Mouse (Mus musculus) B cell, adult 2 months (primary cell): ENCODE measurements around the gene Aldh3a2.
A peak's percentile ranks its signal among the peaks of the same experiment; 100 is the strongest.
"Not testable (repeated sequence)": the region's sequence is repeated elsewhere in the genome, so short reads cannot be mapped to it uniquely, and the experiment has no call there.

ENCODE experiments used
- DNase-seq, 2 experiments: peaks; one replicate each; pipeline ENCODE4 v3.0.0; 2022

Gene Aldh3a2

GRCm38 (mm10) chr11:61266551-61267533 is at the start of gene Aldh3a2:
Gene Aldh3a2 (minus strand): TSS chr11:61267464.
- DNase-seq, result peak; percentile 96 to 97

- no peak for DNase-seq
Observed at GRCm38 (mm10) chr11:61316864-61317263, 49.6 kb upstream of the Aldh3a2 start.

- no peak for DNase-seq
Observed at GRCm38 (mm10) chr11:61310321-61310720, 43.1 kb upstream of the Aldh3a2 start.

- DNase-seq, result peak in 1 of 2 experiments; percentile 31
Observed at GRCm38 (mm10) chr11:61309831-61310230, 42.6 kb upstream of the Aldh3a2 start.

- peak; percentile 32 to 43 for DNase-seq
Observed at GRCm38 (mm10) chr11:61307795-61308194, 40.5 kb upstream of the Aldh3a2 start.

- DNase-seq, result peak; percentile 77 to 80
Observed at GRCm38 (mm10) chr11:61305377-61305776, 38.1 kb upstream of the Aldh3a2 start.

GRCm38 (mm10) chr11:61304535-61304934 is 37.3 kb upstream of the Aldh3a2 start:
- DNase-seq, result not testable (repeated sequence)

- DNase-seq, result peak in 1 of 2 experiments; percentile 26
Observed at GRCm38 (mm10) chr11:61300716-61301392, 33.6 kb upstream of the Aldh3a2 start.

GRCm38 (mm10) chr11:61300205-61300604 is 32.9 kb upstream of the Aldh3a2 start:
- no peak for DNase-seq

- no peak for DNase-seq
Observed at GRCm38 (mm10) chr11:61297901-61298300, 30.6 kb upstream of the Aldh3a2 start.

GRCm38 (mm10) chr11:61297326-61297725 is 30.1 kb upstream of the Aldh3a2 start:
- DNase-seq, result no peak

- DNase-seq, result no peak
Observed at GRCm38 (mm10) chr11:61296556-61296955, 29.3 kb upstream of the Aldh3a2 start.

GRCm38 (mm10) chr11:61295556-61295955 is 28.3 kb upstream of the Aldh3a2 start:
- no peak for DNase-seq

- DNase-seq, result no peak
Observed at GRCm38 (mm10) chr11:61294431-61294830, 27.2 kb upstream of the Aldh3a2 start.

- no peak for DNase-seq
Observed at GRCm38 (mm10) chr11:61293251-61293650, 26.0 kb upstream of the Aldh3a2 start.

- DNase-seq, result no peak
Observed at GRCm38 (mm10) chr11:61284323-61284722, 17.1 kb upstream of the Aldh3a2 start.

- DNase-seq, result no peak
Observed at GRCm38 (mm10) chr11:61283414-61284049, 16.3 kb upstream of the Aldh3a2 start.

GRCm38 (mm10) chr11:61278445-61279077 is 11.3 kb upstream of the Aldh3a2 start:
- DNase-seq, result no peak

GRCm38 (mm10) chr11:61277937-61278336 is 10.7 kb upstream of the Aldh3a2 start:
- no peak for DNase-seq

- DNase-seq, result no peak
Observed at GRCm38 (mm10) chr11:61276482-61276881, 9.2 kb upstream of the Aldh3a2 start.

- DNase-seq, result no peak
Observed at GRCm38 (mm10) chr11:61275106-61275505, 7.8 kb upstream of the Aldh3a2 start.

- DNase-seq, result no peak
Observed at GRCm38 (mm10) chr11:61274421-61274820, 7.2 kb upstream of the Aldh3a2 start.

GRCm38 (mm10) chr11:61273928-61274327 is 6.7 kb upstream of the Aldh3a2 start:
- no peak for DNase-seq
